Mouse (Mus musculus) monocyte, adult 2 months (primary cell): ENCODE data around the gene Ltbp4.

Source experiments
- DNase-seq, 2 experiments: peaks; one replicate each; pipeline ENCODE4 v3.0.0; 2022; ENCODE audit warnings: low spot score in 2 of 2, low read depth in 1 of 2

Gene Ltbp4

GRCm38 (mm10) chr7:27356248-27356647 is 18.8 kb upstream of the Ltbp4 start:
- no peak for DNase-seq

- DNase-seq, result peak; percentile 57 to 75
Measured at GRCm38 (mm10) chr7:27355745-27356240, 18.3 kb upstream of the Ltbp4 start, which contains the start of gene Shkbp1. Gene Shkbp1 (minus strand): TSS chr7:27356019.

- no peak for DNase-seq
Measured at GRCm38 (mm10) chr7:27355261-27355660, 17.8 kb upstream of the Ltbp4 start.

- no peak for DNase-seq
Measured at GRCm38 (mm10) chr7:27354783-27355182, 17.3 kb upstream of the Ltbp4 start.

- DNase-seq, result no peak
Measured at GRCm38 (mm10) chr7:27354144-27354543, 16.7 kb upstream of the Ltbp4 start.

- DNase-seq, result no peak
Measured at GRCm38 (mm10) chr7:27345444-27345843, 8.0 kb upstream of the Ltbp4 start.

GRCm38 (mm10) chr7:27342595-27342994 is 5.1 kb upstream of the Ltbp4 start:
- no peak for DNase-seq

- DNase-seq, result no peak
Measured at GRCm38 (mm10) chr7:27339519-27339918, 2.0 kb upstream of the Ltbp4 start.

- DNase-seq, result no peak
Measured at GRCm38 (mm10) chr7:27339114-27339513, 1.6 kb upstream of the Ltbp4 start.

- DNase-seq, result peak; percentile 45 to 78
Measured at GRCm38 (mm10) chr7:27335928-27336823, 1.3 kb downstream of the Ltbp4 start.

GRCm38 (mm10) chr7:27335011-27335720 is 2.3 kb downstream of the Ltbp4 start:
- DNase-seq, result no peak

- DNase-seq, result no peak
Measured at GRCm38 (mm10) chr7:27334405-27334911, 3.0 kb downstream of the Ltbp4 start.

GRCm38 (mm10) chr7:27333316-27333941 is 4.1 kb downstream of the Ltbp4 start:
- no peak for DNase-seq

GRCm38 (mm10) chr7:27332353-27333199 is 4.9 kb downstream of the Ltbp4 start:
- DNase-seq, result peak in 1 of 2 experiments; percentile 67

GRCm38 (mm10) chr7:27331854-27332253 is 5.6 kb downstream of the Ltbp4 start:
- no peak for DNase-seq

- DNase-seq, result no peak
Measured at GRCm38 (mm10) chr7:27331541-27331851, 6.0 kb downstream of the Ltbp4 start.

GRCm38 (mm10) chr7:27330709-27331540 is 6.6 kb downstream of the Ltbp4 start:
- DNase-seq, result peak; percentile 32 to 55

GRCm38 (mm10) chr7:27329981-27330380 is 7.5 kb downstream of the Ltbp4 start:
- no peak for DNase-seq

GRCm38 (mm10) chr7:27329326-27329947 is 8.1 kb downstream of the Ltbp4 start:
- peak; percentile 58 to 87 for DNase-seq
